Comparison of ENCODE assay signal across 22 mouse cellular contexts in the genomic region with DNA sequence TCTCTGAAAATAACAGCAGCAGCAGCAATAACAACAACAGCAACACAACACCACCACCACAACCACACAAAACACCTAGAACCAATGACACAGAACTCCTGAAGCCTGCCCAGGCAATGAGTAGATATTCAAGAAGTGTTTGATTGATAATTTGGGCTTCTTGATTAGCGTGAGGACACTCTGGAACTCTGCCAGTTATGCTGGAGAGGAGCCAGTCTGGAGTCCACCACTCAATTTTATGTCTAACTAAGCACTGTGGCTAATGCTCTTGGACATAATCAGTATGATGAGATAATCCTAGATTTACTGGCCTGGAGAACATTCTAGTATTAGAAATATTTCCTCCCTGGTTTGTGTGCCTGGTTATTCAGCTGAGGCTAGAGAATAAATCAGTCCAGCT.
DNase-seq lines count a peak whose midpoint lies in the region; ATAC-seq and TF ChIP-seq lines count a peak whose summit lies in the region.
"Had no signal": no experiment of that assay in that cellular context is flagged by ENCODE, and none has a peak within 500 bp of the region (broad histone marks: within the 10 kb centered on the region; RNA-seq: fewer than 3 reads in every experiment).

No protein-coding gene starts in this region.

- no peak overlapping the region for H3K9ac ChIP-seq in forebrain, postnatal 0 days
- H3K9ac ChIP-seq in forebrain, embryonic 11.5 days (ENCODE audit: low read length) = no peak overlapping the region
- no peak overlapping the region for H3K9ac ChIP-seq in kidney, embryonic 15.5 days
- no peak overlapping the region for H3K9ac ChIP-seq in midbrain, postnatal 0 days (replicated peaks; ENCODE audit: low read length, poor library complexity, severe bottlenecking)
- H3K9ac ChIP-seq: heart, embryonic 15.5 days; limb, embryonic 12.5 days; liver, postnatal 0 days; midbrain, embryonic 13.5 days; neural tube, embryonic 15.5 days had no signal

- no peaks in the 10 kb centered on the region for H3K27me3 ChIP-seq in forebrain, postnatal 0 days (ENCODE audit: insufficient read depth, low read length)
- H3K27me3 ChIP-seq in forebrain, embryonic 11.5 days (ENCODE audit: control insufficient read depth, insufficient read depth, low read length) = 0 out of 2 replicates have a peak, but pooled peaks cover 3% of the 10 kb centered on the region
- no peaks in the 10 kb centered on the region for H3K27me3 ChIP-seq in kidney, embryonic 15.5 days
- no peaks in the 10 kb centered on the region for H3K27me3 ChIP-seq in midbrain, postnatal 0 days (ENCODE audit: insufficient read depth, low read length)
- H3K27me3 ChIP-seq in midbrain, embryonic 10.5 days (ENCODE audit: low read depth, poor library complexity, severe bottlenecking) = peaks cover 46% of the 10 kb centered on the region
- H3K27me3 ChIP-seq: heart, embryonic 15.5 days; limb, embryonic 12.5 days; neural tube, embryonic 15.5 days; Patski had no signal

- ATAC-seq in forebrain, postnatal 0 days = no peak
- ATAC-seq in forebrain, embryonic 11.5 days (replicated peaks; ENCODE audit: low FRiP score) = no peak
- ATAC-seq in kidney, embryonic 15.5 days (replicated peaks; ENCODE audit: low FRiP score) = no peak
- no peak for ATAC-seq in midbrain, postnatal 0 days (ENCODE audit: low FRiP score)
- no peak for ATAC-seq in monocyte, adult 5-6 weeks (replicated peaks; ENCODE audit: insufficient number of reproducible peaks, low FRiP score, low TSS enrichment, poor library complexity, severe bottlenecking)
- ATAC-seq: forebrain, embryonic 16.5 days; intestine, postnatal 0 days; liver, postnatal 0 days; midbrain, embryonic 13.5 days; Patski had no signal

- no peak overlapping the region for H3K27ac ChIP-seq in forebrain, postnatal 0 days (ENCODE audit: low read depth, low read length)
- no peak overlapping the region for H3K27ac ChIP-seq in forebrain, embryonic 11.5 days (ENCODE audit: low read depth, low read length)
- no peak overlapping the region for H3K27ac ChIP-seq in kidney, embryonic 15.5 days
- H3K27ac ChIP-seq in midbrain, postnatal 0 days (ENCODE audit: low read depth, low read length) = no peak overlapping the region
- H3K27ac ChIP-seq in midbrain, embryonic 10.5 days (replicated peaks) = no peak overlapping the region
- H3K27ac ChIP-seq: heart, embryonic 15.5 days; layer of hippocampus, adult 2 months; limb, embryonic 12.5 days; midbrain, embryonic 13.5 days; neural tube, embryonic 15.5 days had no signal

- no peak overlapping the region for H3K4me2 ChIP-seq in forebrain, postnatal 0 days (ENCODE audit: low read depth)
- H3K4me2 ChIP-seq in forebrain, embryonic 11.5 days (ENCODE audit: low read depth, low read length, severe bottlenecking) = no peak overlapping the region
- H3K4me2 ChIP-seq in kidney, embryonic 15.5 days = no peak overlapping the region
- H3K4me2 ChIP-seq in midbrain, postnatal 0 days (ENCODE audit: low read depth, low read length, poor library complexity, severe bottlenecking) = no peak overlapping the region
- H3K4me2 ChIP-seq: heart, embryonic 15.5 days; limb, embryonic 12.5 days; liver, embryonic 11.5 days; midbrain, embryonic 13.5 days; neural tube, embryonic 15.5 days had no signal

- 0 out of 2 replicates have a peak, but pooled peaks cover 4% of the 10 kb centered on the region for H3K4me1 ChIP-seq in forebrain, postnatal 0 days (ENCODE audit: insufficient read depth)
- H3K4me1 ChIP-seq in forebrain, embryonic 11.5 days (replicated peaks; ENCODE audit: control insufficient read depth, insufficient read depth, low read length) = peaks cover 7% of the 10 kb centered on the region; the same call in 1 of the 2 replicates
- H3K4me1 ChIP-seq in kidney, embryonic 15.5 days = no peaks in the 10 kb centered on the region
- H3K4me1 ChIP-seq in midbrain, postnatal 0 days (ENCODE audit: insufficient read depth, low read length) = peaks cover 8% of the 10 kb centered on the region
- H3K4me1 ChIP-seq in midbrain, embryonic 10.5 days = peaks cover 18% of the 10 kb centered on the region
- H3K4me1 ChIP-seq: limb, embryonic 12.5 days had no signal

- no peak for TF ChIP-seq CTCF in forebrain, postnatal 0 days (IDR thresholded peaks at IDR 0.05; ENCODE audit: low read depth)
- TF ChIP-seq CTCF in midbrain, postnatal 0 days (IDR thresholded peaks at IDR 0.05) = no peak

- no peaks in the 10 kb centered on the region for H3K36me3 ChIP-seq in forebrain, postnatal 0 days (ENCODE audit: insufficient read depth)
- no peaks in the 10 kb centered on the region for H3K36me3 ChIP-seq in forebrain, embryonic 11.5 days (ENCODE audit: control insufficient read depth, insufficient read depth, low read length)
- no peaks in the 10 kb centered on the region for H3K36me3 ChIP-seq in kidney, embryonic 15.5 days
- peaks cover 9% of the 10 kb centered on the region; the same call in 1 of the 2 replicates for H3K36me3 ChIP-seq in midbrain, postnatal 0 days (ENCODE audit: insufficient read depth, low read length)
- peaks cover 26% of the 10 kb centered on the region for H3K36me3 ChIP-seq in midbrain, embryonic 10.5 days
- H3K36me3 ChIP-seq: heart, embryonic 15.5 days; neural tube, embryonic 15.5 days had no signal

- WGBS in forebrain, postnatal 0 days = 21% methylated on average over 1 of the region's 1 CpGs
- 84% methylated on average over 1 of the region's 1 CpGs for WGBS in forebrain, embryonic 11.5 days
- WGBS in kidney, embryonic 15.5 days = 47% methylated on average over 1 of the region's 1 CpGs
- WGBS in midbrain, postnatal 0 days = 50% methylated on average over 1 of the region's 1 CpGs
- 89% methylated on average over 1 of the region's 1 CpGs for WGBS in midbrain, embryonic 10.5 days

- no peak overlapping the region for H3K4me3 ChIP-seq in forebrain, postnatal 0 days (ENCODE audit: low read depth, low read length)
- no peak overlapping the region for H3K4me3 ChIP-seq in forebrain, embryonic 11.5 days (ENCODE audit: low read depth, low read length)
- no peak overlapping the region for H3K4me3 ChIP-seq in kidney, embryonic 15.5 days (replicated peaks)
- no peak overlapping the region for H3K4me3 ChIP-seq in midbrain, postnatal 0 days (ENCODE audit: low read depth, low read length)
- no peak overlapping the region for H3K4me3 ChIP-seq in midbrain, embryonic 10.5 days
- H3K4me3 ChIP-seq: heart, embryonic 15.5 days; layer of hippocampus, adult 2 months; limb, embryonic 12.5 days; midbrain, embryonic 13.5 days; neural tube, embryonic 15.5 days had no signal

- peak; percentile 35 for DNase-seq in forebrain, postnatal 0 days
- DNase-seq in forebrain, embryonic 11.5 days (ENCODE audit: low spot score) = no peak
- peak; percentile 21 for DNase-seq in kidney, postnatal 10 days
- peak; percentile 50 for DNase-seq in midbrain, postnatal 0 days (ENCODE audit: low spot score)
- DNase-seq in midbrain, embryonic 10.5 days (ENCODE audit: low spot score) = no peak
- DNase-seq: cerebellum, adult 11-12 months; gastrocnemius, postnatal 25 days; heart, postnatal 4 days; kidney, postnatal 14 days; liver, postnatal 0 days; lung, postnatal 10 days had no signal

- H3K9me3 ChIP-seq in forebrain, postnatal 0 days (ENCODE audit: low read length) = no peaks in the 10 kb centered on the region
- no peaks in the 10 kb centered on the region for H3K9me3 ChIP-seq in forebrain, embryonic 11.5 days (ENCODE audit: control insufficient read depth, low read length)
- no peaks in the 10 kb centered on the region for H3K9me3 ChIP-seq in kidney, embryonic 15.5 days (replicated peaks)
- no peaks in the 10 kb centered on the region for H3K9me3 ChIP-seq in midbrain, postnatal 0 days (ENCODE audit: low read length)
- no peaks in the 10 kb centered on the region for H3K9me3 ChIP-seq in midbrain, embryonic 10.5 days (replicated peaks)
- H3K9me3 ChIP-seq: heart, embryonic 15.5 days; limb, embryonic 12.5 days; midbrain, embryonic 13.5 days; neural tube, embryonic 15.5 days had no signal

Comparison
In these comparisons a context has a peak if more than half of its experiments do, and no peak if none do; other contexts are left out.
1. DNase-seq: peak in forebrain, postnatal 0 days (single experiment), kidney, postnatal 10 days (single experiment) and midbrain, postnatal 0 days (single experiment); none in forebrain, embryonic 11.5 days (single experiment) and midbrain, embryonic 10.5 days (single experiment).